Mouse (Mus musculus): Measurements from ENCODE around the gene Lactb.

DNA sequence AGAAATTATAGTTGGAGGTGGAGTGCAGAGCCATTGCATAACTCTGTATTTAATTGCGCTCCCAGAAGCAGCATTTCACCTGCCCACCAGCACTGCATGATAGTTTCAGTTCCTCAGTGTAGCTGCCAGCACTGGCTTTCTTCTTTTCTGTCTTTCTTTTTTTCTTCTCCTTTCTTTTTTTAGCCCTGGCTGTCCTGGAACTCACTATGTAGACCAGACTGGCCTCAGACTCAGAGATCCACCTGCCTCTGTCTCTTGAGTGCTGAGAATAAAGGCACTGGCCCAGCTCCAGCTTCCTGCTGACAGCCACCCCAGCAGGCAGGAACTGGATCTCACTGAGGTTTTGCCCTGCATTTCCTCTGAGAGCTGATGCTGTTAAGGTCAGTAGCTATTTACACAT lies 2.7 kb upstream of the Lactb start:
- TF ChIP-seq POLR2A (IDR thresholded peaks at IDR 0.05; ENCODE audit: extremely low read depth, insufficient read depth, low read length) (no peak), CTCF (IDR thresholded peaks at IDR 0.05; ENCODE audit: extremely low read depth, insufficient read depth, low read length) (no peak)

Measured in cortical plate, adult 2 months (tissue).